Mouse (Mus musculus): ENCODE data around the gene Armc7. TPM values are rescaled to one million over a fixed set of nuclear protein-coding genes. Genes with fewer than 3 reads are reported as not detected.

Armc7 gene
- 5.1 and 5.2 TPM in 2 replicates for total RNA-seq (2014; fragmentation: Nextera tagmentation)
- 2.6 and 4.1 TPM in 2 replicates for total RNA-seq (2017)

DNA sequence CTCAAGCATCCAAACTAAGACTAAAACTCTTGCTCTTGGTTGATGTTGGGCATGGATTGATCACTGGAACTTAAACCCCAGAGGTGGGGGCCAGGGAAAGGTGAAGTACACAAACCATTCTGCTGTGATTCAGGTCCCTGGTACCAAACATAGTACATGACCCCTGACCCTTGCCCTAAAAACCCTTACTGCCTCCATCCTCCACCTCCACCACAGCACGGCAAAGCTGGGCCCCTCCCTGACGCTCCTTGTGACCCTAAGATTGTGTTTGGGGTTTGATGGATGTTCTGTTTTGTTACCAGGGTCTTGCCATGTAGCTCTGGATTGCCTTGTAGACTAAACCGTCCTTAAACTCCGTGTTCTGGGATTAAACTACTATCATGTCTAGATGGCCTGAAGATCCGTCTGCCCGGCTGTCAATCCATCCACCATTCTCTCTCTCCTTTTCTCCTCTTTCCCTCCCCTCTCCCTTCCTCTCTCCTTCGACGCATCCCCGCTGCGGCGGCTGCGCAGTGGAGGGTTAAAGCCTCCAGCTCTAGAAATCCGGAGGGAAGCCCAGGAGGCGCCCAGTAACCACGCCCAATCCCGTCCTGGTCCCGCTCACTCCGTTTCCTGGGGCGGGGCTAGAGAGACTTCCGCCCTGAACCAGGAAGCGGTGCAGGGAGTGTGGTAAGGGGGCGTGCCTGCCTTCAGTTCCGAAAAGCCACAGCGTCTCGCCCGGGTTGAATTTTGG lies at the start of gene Armc7:
Gene Armc7 (plus strand): TSS at position 643 of the 733 bp plus-strand sequence.
- peak; percentile 89 for ATAC-seq (replicated peaks; ENCODE audit: poor library complexity, severe bottlenecking)

- no peak for ATAC-seq (replicated peaks; ENCODE audit: poor library complexity, severe bottlenecking)
Observed at GRCm38 (mm10) chr11:115425671-115426070, 49.8 kb upstream of the Armc7 start.

GRCm38 (mm10) chr11:115427482-115428331 lies 47.8 kb upstream of the Armc7 start:
- ATAC-seq (replicated peaks; ENCODE audit: poor library complexity, severe bottlenecking) = peak; percentile 89

DNA sequence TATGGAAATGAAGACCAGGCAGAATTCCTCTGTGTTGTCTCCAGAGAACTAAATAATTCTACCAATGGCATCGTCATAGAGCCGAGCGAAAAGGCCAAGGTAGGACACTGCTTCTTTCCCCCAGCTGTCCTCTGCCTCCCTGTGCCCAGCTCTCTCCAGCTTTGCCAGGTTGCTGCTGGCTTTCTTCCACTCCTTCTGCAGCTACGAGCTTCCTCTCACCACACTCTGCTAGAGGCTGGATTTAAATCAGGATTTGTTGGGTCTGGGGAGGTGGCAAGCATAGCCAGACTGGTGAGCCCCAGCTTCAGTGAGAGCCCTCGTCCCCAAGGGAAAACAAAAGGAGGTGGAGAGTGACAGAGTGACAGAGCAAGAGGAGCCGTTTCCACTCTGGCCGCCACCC lies 46.2 kb upstream of the Armc7 start:
- no peak for ATAC-seq (replicated peaks; ENCODE audit: poor library complexity, severe bottlenecking)

DNA sequence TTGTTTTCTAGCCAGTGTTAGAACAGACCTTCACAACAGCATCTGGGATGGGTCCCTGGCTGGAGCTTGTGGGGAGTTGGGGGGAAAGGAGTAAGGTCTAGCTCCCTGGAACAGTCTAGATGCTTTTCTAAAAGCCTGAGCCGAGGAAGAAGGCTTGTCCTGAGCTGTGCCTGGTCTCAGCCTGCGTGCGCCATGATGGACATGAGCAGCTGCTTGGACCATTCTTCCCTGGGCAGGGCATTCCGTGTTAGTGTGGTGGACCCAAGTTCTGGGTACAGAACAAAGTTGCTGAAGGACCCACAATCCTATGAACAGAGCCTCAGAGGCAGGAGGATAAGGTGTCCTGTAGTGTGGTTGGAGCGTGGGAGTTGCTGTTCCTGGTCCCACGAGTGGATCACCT lies 44.9 kb upstream of the Armc7 start:
- ATAC-seq (replicated peaks; ENCODE audit: poor library complexity, severe bottlenecking) = no peak

DNA sequence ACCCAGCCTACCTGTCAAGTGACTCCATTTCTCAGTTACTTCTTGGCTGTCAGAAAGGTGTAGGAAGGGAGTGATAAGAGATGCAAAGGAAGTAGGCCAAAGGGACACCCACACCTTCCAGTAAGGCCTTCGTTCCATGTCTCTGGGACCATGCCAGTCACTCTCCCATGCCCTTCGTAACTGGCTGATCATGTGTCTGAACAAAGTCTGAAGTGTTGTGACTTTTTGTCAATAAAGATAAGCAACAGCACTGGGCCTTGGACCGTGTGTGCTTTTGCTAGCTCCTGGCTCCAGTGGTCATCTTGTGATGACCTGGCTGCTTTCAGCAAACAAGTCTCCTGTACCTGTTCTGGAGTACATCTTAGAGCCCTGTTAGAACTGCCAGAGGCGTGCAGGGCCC lies 42.7 kb upstream of the Armc7 start:
- ATAC-seq (replicated peaks; ENCODE audit: poor library complexity, severe bottlenecking) = no peak

- no peak for ATAC-seq (replicated peaks; ENCODE audit: poor library complexity, severe bottlenecking)
Observed at GRCm38 (mm10) chr11:115433342-115433741, 42.1 kb upstream of the Armc7 start.

GRCm38 (mm10) chr11:115435596-115436337 lies 39.7 kb upstream of the Armc7 start:
- ATAC-seq (replicated peaks; ENCODE audit: poor library complexity, severe bottlenecking) = no peak; the same call in 1 of the 2 replicates

DNA sequence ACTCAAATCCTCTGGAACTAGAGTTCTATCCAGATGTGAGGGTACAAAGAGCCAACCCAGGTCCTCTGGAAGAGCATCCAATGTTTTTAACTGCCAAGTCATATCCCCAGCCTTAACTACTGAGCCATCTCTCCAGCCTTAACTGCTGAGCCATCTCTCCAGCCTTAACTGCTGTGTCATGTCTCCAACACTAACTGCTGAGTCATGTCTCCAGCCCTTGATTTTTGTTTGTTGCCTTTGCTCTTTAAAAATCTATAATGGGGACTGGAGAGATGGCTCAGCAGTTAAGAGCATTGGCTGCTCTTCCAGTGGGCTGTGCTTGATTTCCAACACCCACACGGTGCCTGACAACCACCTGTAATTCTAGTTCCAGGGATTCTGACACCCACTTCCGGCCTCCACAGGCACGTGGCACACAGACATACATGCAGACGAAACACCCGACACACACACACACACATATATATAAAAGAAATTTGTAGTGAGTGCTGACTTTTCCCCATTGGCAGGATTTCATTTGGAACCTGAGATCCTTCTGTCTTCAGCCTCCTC lies 37.8 kb upstream of the Armc7 start:
- ATAC-seq (replicated peaks; ENCODE audit: poor library complexity, severe bottlenecking) = no peak

DNA sequence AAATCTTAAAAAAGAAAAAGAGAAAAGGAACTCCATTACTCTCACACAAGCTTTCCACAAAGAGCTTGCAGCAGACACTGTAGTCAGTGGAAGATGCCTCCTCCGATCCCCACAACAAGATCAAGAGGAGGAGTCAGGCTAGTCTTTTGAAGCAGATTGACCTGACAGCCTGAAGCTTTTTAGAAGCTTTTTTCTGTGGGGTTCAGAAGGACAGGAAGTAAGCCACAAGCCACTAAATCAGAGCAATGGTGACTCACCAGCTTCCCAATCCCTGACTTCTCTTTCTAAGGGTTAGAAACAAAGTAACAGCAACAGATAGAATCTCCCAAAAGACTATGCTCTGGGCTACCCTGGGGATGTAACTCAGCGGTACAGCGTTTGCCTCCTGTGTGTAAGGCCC lies 36.1 kb upstream of the Armc7 start:
- no peak for ATAC-seq (replicated peaks; ENCODE audit: poor library complexity, severe bottlenecking)

DNA sequence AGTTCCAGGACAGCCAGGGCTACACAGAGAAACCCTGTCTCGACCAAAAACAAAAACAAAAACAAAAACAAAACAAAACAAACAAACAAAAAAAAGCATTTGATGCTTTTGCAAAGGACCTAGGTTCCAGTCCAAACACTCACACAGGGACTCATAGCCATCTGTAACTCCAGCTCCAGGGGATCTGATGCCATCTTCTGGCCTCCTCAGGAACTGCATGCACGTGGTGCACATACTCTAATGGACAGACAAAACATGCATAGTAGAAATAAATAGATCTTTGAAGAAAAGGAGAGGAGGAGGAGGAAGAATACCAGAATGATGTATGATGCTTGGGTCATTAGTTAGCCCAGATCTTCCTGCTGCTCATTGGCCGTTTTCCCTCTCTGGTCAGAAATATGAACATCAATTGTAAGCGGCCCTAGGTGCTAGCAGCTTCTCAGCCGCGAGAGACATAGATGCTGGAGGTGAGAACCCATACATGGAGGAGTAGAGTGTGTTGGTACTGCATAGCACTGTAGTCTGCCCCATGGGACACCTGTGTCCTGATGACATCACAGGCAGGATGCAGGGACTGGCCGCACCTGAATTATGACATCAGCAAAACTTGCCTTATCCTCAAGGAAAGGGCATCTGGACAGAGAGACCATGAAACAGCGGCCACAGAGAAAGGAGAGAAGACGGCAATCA lies 35.4 kb upstream of the Armc7 start, which contains the start of gene Trim80:
Gene Trim80 (plus strand): TSS at position 640 of the 690 bp plus-strand sequence.
- no peak for ATAC-seq (replicated peaks; ENCODE audit: poor library complexity, severe bottlenecking)

DNA sequence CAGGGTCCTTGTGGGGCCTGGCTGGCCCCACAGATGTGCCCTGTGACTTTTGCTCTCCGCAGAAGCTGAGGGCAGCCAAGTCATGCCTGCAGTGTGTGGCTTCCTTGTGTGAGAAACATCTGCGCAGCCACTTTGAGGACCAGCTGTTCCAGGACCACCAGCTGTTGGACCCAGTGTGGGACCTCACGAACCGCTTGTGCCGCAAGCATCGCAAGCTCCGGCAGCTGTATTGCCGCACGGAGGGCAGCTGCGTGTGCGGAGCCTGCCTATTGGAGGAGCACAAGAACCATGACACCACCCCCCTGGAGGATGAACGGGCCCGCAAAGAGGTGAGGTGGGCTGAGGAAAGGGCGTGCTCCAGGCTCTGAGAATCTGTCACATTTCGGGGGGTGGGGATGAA lies 34.0 kb upstream of the Armc7 start:
- no peak for ATAC-seq (replicated peaks; ENCODE audit: poor library complexity, severe bottlenecking)

- ATAC-seq (replicated peaks; ENCODE audit: poor library complexity, severe bottlenecking) = no peak
Observed at GRCm38 (mm10) chr11:115446906-115447305, 28.6 kb upstream of the Armc7 start.

GRCm38 (mm10) chr11:115447321-115447885 lies 28.1 kb upstream of the Armc7 start:
- no peak for ATAC-seq (replicated peaks; ENCODE audit: poor library complexity, severe bottlenecking)

GRCm38 (mm10) chr11:115448075-115448474 lies 27.4 kb upstream of the Armc7 start:
- ATAC-seq (replicated peaks; ENCODE audit: poor library complexity, severe bottlenecking) = no peak

DNA sequence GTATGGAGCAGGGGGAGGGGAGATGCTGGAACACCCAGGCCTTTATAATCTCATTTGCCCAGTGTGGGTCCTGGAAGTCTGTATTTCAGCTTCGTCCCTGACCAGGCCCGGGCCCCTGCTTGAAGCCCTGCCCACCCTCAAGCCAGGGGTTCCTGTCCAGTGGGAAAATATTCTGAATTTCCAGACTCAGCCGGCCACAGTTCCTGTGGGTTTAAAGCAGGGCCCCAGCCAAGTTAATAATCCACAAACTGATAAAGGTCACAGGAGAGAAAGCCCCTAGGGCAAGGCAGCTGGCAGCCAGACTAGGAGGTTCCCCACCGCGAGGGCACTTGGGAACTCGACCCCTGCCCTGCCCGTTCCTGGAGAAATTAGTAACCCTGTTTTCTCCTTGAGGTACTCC lies 26.5 kb upstream of the Armc7 start:
- no peak for ATAC-seq (replicated peaks; ENCODE audit: poor library complexity, severe bottlenecking)

GRCm38 (mm10) chr11:115450176-115450575 lies 25.3 kb upstream of the Armc7 start:
- no peak for ATAC-seq (replicated peaks; ENCODE audit: poor library complexity, severe bottlenecking)

DNA sequence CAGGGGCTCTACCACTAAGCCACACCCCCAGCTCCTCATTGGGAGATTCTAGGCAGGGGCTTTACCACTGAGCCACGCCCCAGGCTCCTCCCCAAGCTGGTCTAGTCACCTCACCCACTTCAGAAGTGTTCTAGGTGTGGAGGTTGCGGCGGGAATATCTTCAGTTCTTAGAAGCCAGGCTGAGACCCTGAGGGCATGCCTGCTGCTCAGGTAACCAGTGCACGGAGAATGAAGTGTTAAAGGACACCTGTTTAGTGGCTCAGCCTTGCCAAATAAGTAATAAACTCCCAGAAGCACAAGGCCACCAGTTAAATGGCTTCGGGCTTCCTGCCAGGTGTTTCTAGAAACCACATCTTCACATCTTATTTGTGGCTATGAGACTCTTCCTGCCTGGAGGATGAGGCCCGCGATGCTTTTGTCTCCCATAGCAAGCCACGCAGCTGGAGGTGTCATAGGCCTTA lies 23.7 kb upstream of the Armc7 start:
- ATAC-seq (replicated peaks; ENCODE audit: poor library complexity, severe bottlenecking) = peak; percentile 12

- ATAC-seq (replicated peaks; ENCODE audit: poor library complexity, severe bottlenecking) = peak; percentile 22; the same call in 1 of the 2 replicates
Observed at GRCm38 (mm10) chr11:115452281-115452860, 23.1 kb upstream of the Armc7 start.

All from granulocyte monocyte progenitor cell, adult 5-6 weeks (primary cell).